Comparison of ENCODE assay signal across 13 mouse cellular contexts in genomic region chr10:99418497-99418896, GRCm38 (mm10).
"Had no signal": no experiment of that assay in that cellular context is flagged by ENCODE, and none has a peak within 500 bp of the region (broad histone marks: within the 10 kb centered on the region; RNA-seq: fewer than 3 reads in every experiment).

No protein-coding gene starts in this region.

- H3K4me1 ChIP-seq: limb, embryonic 12.5 days; liver, embryonic 13.5 days; lung, embryonic 15.5 days; neural tube, embryonic 15.5 days had no signal

- H3K9ac ChIP-seq: limb, embryonic 12.5 days; liver, embryonic 13.5 days; liver, postnatal 0 days; lung, embryonic 15.5 days; neural tube, embryonic 15.5 days had no signal

- H3K27me3 ChIP-seq: limb, embryonic 12.5 days; liver, embryonic 13.5 days; lung, embryonic 15.5 days; neural tube, embryonic 15.5 days had no signal

- H3K4me3 ChIP-seq: layer of hippocampus, adult 2 months; limb, embryonic 12.5 days; liver, embryonic 13.5 days; lung, embryonic 15.5 days; myocyte; neural tube, embryonic 15.5 days had no signal

- H3K27ac ChIP-seq: layer of hippocampus, adult 2 months; limb, embryonic 12.5 days; liver, embryonic 13.5 days; lung, embryonic 15.5 days; neural tube, embryonic 15.5 days; stomach, postnatal 0 days had no signal

- ATAC-seq: liver, postnatal 0 days had no signal

- H3K4me2 ChIP-seq: limb, embryonic 12.5 days; liver, embryonic 13.5 days; lung, embryonic 15.5 days; neural tube, embryonic 15.5 days had no signal

- H3K9me3 ChIP-seq: limb, embryonic 12.5 days; liver, embryonic 13.5 days; lung, embryonic 15.5 days; neural tube, embryonic 15.5 days had no signal

- H3K36me3 ChIP-seq: limb, embryonic 12.5 days; liver, embryonic 13.5 days; lung, embryonic 15.5 days; neural tube, embryonic 15.5 days had no signal

- DNase-seq: kidney, postnatal 10 days; kidney, postnatal 4 days; liver; liver, embryonic 13.5 days; liver, postnatal 0 days; lung, postnatal 14 days; thymus, postnatal 4 days had no signal
